22 mouse cellular contexts compared by ENCODE assay signal in genomic region chr3:90224331-90224730, GRCm38 (mm10). TPM values are rescaled to one million over a fixed set of nuclear protein-coding genes. Genes with fewer than 3 reads are reported as not detected.
DNase-seq lines count a peak whose midpoint lies in the region; ATAC-seq and TF ChIP-seq lines count a peak whose summit lies in the region.
"Had no signal": no experiment of that assay in that cellular context is flagged by ENCODE, and none has a peak within 500 bp of the region (broad histone marks: within the 10 kb centered on the region; RNA-seq: fewer than 3 reads in every experiment).

No protein-coding gene starts in this region.

- H3K27me3 ChIP-seq in intestine, postnatal 0 days (replicated peaks; ENCODE audit: control insufficient read depth, insufficient read depth, low read length): no peaks in the 10 kb centered on the region
- no peaks in the 10 kb centered on the region for H3K27me3 ChIP-seq in intestine, embryonic 16.5 days (replicated peaks; ENCODE audit: control insufficient read depth, insufficient read depth, low read length)
- H3K27me3 ChIP-seq in E14TG2a.4 (ENCODE audit: insufficient read depth, low read length): peaks cover 3% of the 10 kb centered on the region; the same call in 1 of the 2 replicates
- H3K27me3 ChIP-seq: embryonic facial prominence, embryonic 15.5 days; forebrain, embryonic 15.5 days; heart, embryonic 13.5 days had no signal

- no peak for ATAC-seq in intestine, postnatal 0 days
- ATAC-seq in intestine, embryonic 16.5 days: no peak
- ATAC-seq: forebrain, embryonic 15.5 days; hindbrain, embryonic 16.5 days had no signal

- H3K9ac ChIP-seq in intestine, postnatal 0 days (ENCODE audit: low read depth, low read length): no peak overlapping the region
- no peak overlapping the region for H3K9ac ChIP-seq in intestine, embryonic 16.5 days (ENCODE audit: low read depth, low read length)
- H3K9ac ChIP-seq: embryonic facial prominence, embryonic 15.5 days; forebrain, embryonic 15.5 days; heart, embryonic 13.5 days had no signal

- peaks cover 8% of the 10 kb centered on the region for H3K36me3 ChIP-seq in intestine, postnatal 0 days (ENCODE audit: control insufficient read depth, insufficient read depth)
- peaks cover 2% of the 10 kb centered on the region; the same call in 1 of the 2 replicates for H3K36me3 ChIP-seq in intestine, embryonic 16.5 days (ENCODE audit: control insufficient read depth, insufficient read depth, low read length)
- H3K36me3 ChIP-seq in E14TG2a.4 (ENCODE audit: insufficient read depth, low read length): no peaks in the 10 kb centered on the region
- H3K36me3 ChIP-seq: forebrain, embryonic 15.5 days; G1E had no signal

- H3K4me1 ChIP-seq in intestine, postnatal 0 days (replicated peaks; ENCODE audit: control insufficient read depth, insufficient read depth, low read length): no peaks in the 10 kb centered on the region
- H3K4me1 ChIP-seq in intestine, embryonic 16.5 days (ENCODE audit: control insufficient read depth, insufficient read depth, low read length): no peaks in the 10 kb centered on the region
- peaks cover 60% of the 10 kb centered on the region for H3K4me1 ChIP-seq in E14TG2a.4 (replicated peaks; ENCODE audit: low read depth, low read length)

- H3K27ac ChIP-seq in intestine, postnatal 0 days (ENCODE audit: low read depth, low read length): no peak overlapping the region
- no peak overlapping the region for H3K27ac ChIP-seq in intestine, embryonic 16.5 days (ENCODE audit: low read length)
- H3K27ac ChIP-seq: embryonic facial prominence, embryonic 15.5 days; forebrain, embryonic 10.5 days; forebrain, embryonic 15.5 days; heart, embryonic 13.5 days had no signal

- no peak overlapping the region for H3K4me3 ChIP-seq in intestine, postnatal 0 days (ENCODE audit: low read depth, low read length)
- H3K4me3 ChIP-seq in intestine, embryonic 16.5 days (ENCODE audit: low read length): no peak overlapping the region
- H3K4me3 ChIP-seq in E14TG2a.4 (replicated peaks; ENCODE audit: low read length): no peak overlapping the region
- H3K4me3 ChIP-seq: embryonic facial prominence, embryonic 15.5 days; erythroblast, embryonic 14.5 days; forebrain, embryonic 10.5 days; forebrain, embryonic 15.5 days; heart, embryonic 13.5 days had no signal

- peak; percentile 38; the same call in 1 of the 2 replicates for TF ChIP-seq CTCF in intestine, postnatal 0 days (IDR thresholded peaks at IDR 0.05; ENCODE audit: low read depth)
- TF ChIP-seq CTCF in E14TG2a.4 (conservative IDR thresholded peaks at IDR 0.05; ENCODE audit: low read length): peak; percentile 48

- H3K4me2 ChIP-seq in intestine, postnatal 0 days (replicated peaks; ENCODE audit: low read depth): no peak overlapping the region
- no peak overlapping the region for H3K4me2 ChIP-seq in intestine, embryonic 16.5 days (ENCODE audit: low read depth, low read length)
- H3K4me2 ChIP-seq: embryonic facial prominence, embryonic 15.5 days; forebrain, embryonic 15.5 days; heart, embryonic 13.5 days had no signal

- H3K9me3 ChIP-seq in intestine, postnatal 0 days (ENCODE audit: control insufficient read depth): no peaks in the 10 kb centered on the region
- no peaks in the 10 kb centered on the region for H3K9me3 ChIP-seq in intestine, embryonic 16.5 days (ENCODE audit: control insufficient read depth, low read length)
- no peaks in the 10 kb centered on the region for H3K9me3 ChIP-seq in E14TG2a.4 (ENCODE audit: low read length)
- H3K9me3 ChIP-seq: embryonic facial prominence, embryonic 15.5 days; forebrain, embryonic 10.5 days; forebrain, embryonic 15.5 days; heart, embryonic 13.5 days had no signal

- DNase-seq in ES-CJ7 (ENCODE audit: low read depth, low spot score) (peak; percentile 84), ZHBTc4 (ENCODE audit: low read depth, low spot score) (peak; percentile 90)
- DNase-seq in thymus, postnatal 4 days: no peak
- no peak for DNase-seq in cerebellum, adult 11-12 months
- DNase-seq: adrenal gland, adult 2 months; adrenal gland, postnatal 36 days; cerebellum, adult 8-10 months; cerebellum, postnatal 14 days; embryo, embryonic 11 days; gastrocnemius, postnatal 36 days; heart, adult 11 months; heart, postnatal 36 days had no signal

- 78% methylated on average over 10 of the region's 10 CpGs for WGBS in intestine, postnatal 0 days
- 83% methylated on average over 10 of the region's 10 CpGs for WGBS in intestine, embryonic 16.5 days

RNA-seq across cellular contexts. Expression of gene Jtb, which starts 7.1 kb away (rescaled TPM):
- 169 and 172 TPM in 2 replicates for polyA plus RNA-seq in intestine, postnatal 0 days (2015; fragmentation: Nextera tagmentation; extraction: Ambion mirVana)
- 110 and 114 TPM in 2 replicates for polyA plus RNA-seq in intestine, embryonic 16.5 days (2015; fragmentation: Nextera tagmentation; extraction: Ambion mirVana)

RNA-seq across cellular contexts. Expression of gene Rab13, which starts 10.8 kb away (rescaled TPM):
- polyA plus RNA-seq in intestine, postnatal 0 days (2015; fragmentation: Nextera tagmentation; extraction: Ambion mirVana): 22.7 and 23.1 TPM in 2 replicates
- 18.6 and 22.0 TPM in 2 replicates for polyA plus RNA-seq in intestine, embryonic 16.5 days (2015; fragmentation: Nextera tagmentation; extraction: Ambion mirVana)

RNA-seq across cellular contexts. Expression of gene Rps27, which starts 10.9 kb away (rescaled TPM):
- 1,181 and 1,228 TPM in 2 replicates for polyA plus RNA-seq in intestine, postnatal 0 days (2015; fragmentation: Nextera tagmentation; extraction: Ambion mirVana)
- polyA plus RNA-seq in intestine, embryonic 16.5 days (2015; fragmentation: Nextera tagmentation; extraction: Ambion mirVana): 1,326 and 1,461 TPM in 2 replicates

RNA-seq across cellular contexts. Expression of gene Creb3l4, which starts 19.0 kb away (rescaled TPM):
- polyA plus RNA-seq in intestine, postnatal 0 days (2015; fragmentation: Nextera tagmentation; extraction: Ambion mirVana): 7.5 and 8.6 TPM in 2 replicates
- 16.0 and 18.9 TPM in 2 replicates for polyA plus RNA-seq in intestine, embryonic 16.5 days (2015; fragmentation: Nextera tagmentation; extraction: Ambion mirVana)
- polyA plus RNA-seq: erythroblast, embryonic 14.5 days; G1E had no signal

RNA-seq across cellular contexts. Expression of gene Slc39a1, which starts 23.6 kb away (rescaled TPM):
- polyA plus RNA-seq in intestine, postnatal 0 days (2015; fragmentation: Nextera tagmentation; extraction: Ambion mirVana): 153 and 158 TPM in 2 replicates
- polyA plus RNA-seq in intestine, embryonic 16.5 days (2015; fragmentation: Nextera tagmentation; extraction: Ambion mirVana): 94.5 and 127 TPM in 2 replicates

Comparison
In these comparisons a context has a peak if more than half of its experiments do, and no peak if none do; other contexts are left out.
1. DNase-seq: peak in ES-CJ7 (single experiment) and ZHBTc4 (single experiment); none in thymus, postnatal 4 days (single experiment) and cerebellum, adult 11-12 months (single experiment).